Mouse (Mus musculus): ENCODE results near the gene Abca3. TPM values are rescaled to one million over a fixed set of nuclear protein-coding genes. Genes with fewer than 3 reads are reported as not detected.

Gene Abca3
- polyA plus RNA-seq (2015; fragmentation: Nextera tagmentation; extraction: Ambion mirVana), result 35.0 and 37.6 TPM in 2 replicates

- 0 out of 2 replicates have a peak, but pooled peaks cover 2% of the 10 kb centered on the region for H3K36me3 ChIP-seq (ENCODE audit: control insufficient read depth, insufficient read depth, low read length)
- peak within 1 kb of the TSS; percentile 88 for H3K4me3 ChIP-seq (ENCODE audit: low read depth, low read length)
- H3K4me1 ChIP-seq (ENCODE audit: control insufficient read depth, insufficient read depth, low read length), result peaks cover 26% of the 10 kb centered on the region
- peak within 1 kb of the TSS; percentile 78 for H3K27ac ChIP-seq (ENCODE audit: low read length)
- H3K27me3 ChIP-seq (ENCODE audit: control insufficient read depth, insufficient read depth, low read depth, low read length), result no peaks in the 10 kb centered on the region
- under 1% methylated on average over 47 of the region's 55 CpGs for WGBS
- peak within 1 kb of the TSS; percentile 93 for H3K9ac ChIP-seq (ENCODE audit: low read depth, low read length)
- peak within 1 kb of the TSS; percentile 68 for H3K4me2 ChIP-seq (ENCODE audit: low read length)
- H3K9me3 ChIP-seq (replicated peaks; ENCODE audit: control insufficient read depth, low read length, poor library complexity, severe bottlenecking), result no peaks in the 10 kb centered on the region
- peak; percentile 98 for ATAC-seq
These were observed at the start of gene Abca3 for GRCm38 (mm10) chr17:24351760-24352357. Gene Abca3, plus strand, starts transcription at chr17:24351950.

GRCm38 (mm10) chr17:24307500-24307899, 44.2 kb upstream of the Abca3 start:
- Histone ChIP-seq H3K36me3 (ENCODE audit: control insufficient read depth, insufficient read depth, low read length) (no peaks in the 10 kb centered on the region), H3K4me2 (ENCODE audit: low read length) (no peak overlapping the region), H3K27ac (ENCODE audit: low read length) (no peak overlapping the region), H3K27me3 (ENCODE audit: control insufficient read depth, insufficient read depth, low read depth, low read length) (no peaks in the 10 kb centered on the region), H3K4me1 (ENCODE audit: control insufficient read depth, insufficient read depth, low read length) (no peaks in the 10 kb centered on the region), H3K9ac (ENCODE audit: low read depth, low read length) (no peak overlapping the region), H3K4me3 (ENCODE audit: low read depth, low read length) (no peak overlapping the region), H3K9me3 (replicated peaks; ENCODE audit: control insufficient read depth, low read length, poor library complexity, severe bottlenecking) (no peaks in the 10 kb centered on the region)
- ATAC-seq, result no peak
- 51% methylated on average over 4 of the region's 4 CpGs for WGBS

GRCm38 (mm10) chr17:24320826-24321225, 30.9 kb upstream of the Abca3 start:
- Histone ChIP-seq H3K4me1 (ENCODE audit: control insufficient read depth, insufficient read depth, low read length) (no peaks in the 10 kb centered on the region), H3K36me3 (ENCODE audit: control insufficient read depth, insufficient read depth, low read length) (no peaks in the 10 kb centered on the region), H3K27me3 (ENCODE audit: control insufficient read depth, insufficient read depth, low read depth, low read length) (no peaks in the 10 kb centered on the region), H3K4me2 (ENCODE audit: low read length) (no peak overlapping the region), H3K9ac (ENCODE audit: low read depth, low read length) (no peak overlapping the region), H3K9me3 (replicated peaks; ENCODE audit: control insufficient read depth, low read length, poor library complexity, severe bottlenecking) (0 out of 2 replicates have a peak, but pooled peaks cover 6% of the 10 kb centered on the region), H3K27ac (ENCODE audit: low read length) (no peak overlapping the region), H3K4me3 (ENCODE audit: low read depth, low read length) (no peak overlapping the region)
- WGBS, result 78% methylated on average over 3 of the region's 3 CpGs
- no peak for ATAC-seq

GRCm38 (mm10) chr17:24325051-24325450, 26.7 kb upstream of the Abca3 start:
- Histone ChIP-seq H3K4me2 (ENCODE audit: low read length) (no peak overlapping the region), H3K36me3 (ENCODE audit: control insufficient read depth, insufficient read depth, low read length) (no peaks in the 10 kb centered on the region), H3K27ac (ENCODE audit: low read length) (no peak overlapping the region), H3K9ac (ENCODE audit: low read depth, low read length) (no peak overlapping the region), H3K27me3 (ENCODE audit: control insufficient read depth, insufficient read depth, low read depth, low read length) (no peaks in the 10 kb centered on the region), H3K4me1 (ENCODE audit: control insufficient read depth, insufficient read depth, low read length) (no peaks in the 10 kb centered on the region), H3K4me3 (ENCODE audit: low read depth, low read length) (no peak overlapping the region), H3K9me3 (replicated peaks; ENCODE audit: control insufficient read depth, low read length, poor library complexity, severe bottlenecking) (0 out of 2 replicates have a peak, but pooled peaks cover 4% of the 10 kb centered on the region)
- ATAC-seq, result no peak
- WGBS, result 85% methylated on average over 10 of the region's 10 CpGs

GRCm38 (mm10) chr17:24327656-24328055, 24.1 kb upstream of the Abca3 start:
- Histone ChIP-seq H3K27ac (ENCODE audit: low read length) (no peak overlapping the region), H3K9ac (ENCODE audit: low read depth, low read length) (no peak overlapping the region), H3K4me1 (ENCODE audit: control insufficient read depth, insufficient read depth, low read length) (no peaks in the 10 kb centered on the region), H3K4me3 (ENCODE audit: low read depth, low read length) (no peak overlapping the region), H3K36me3 (ENCODE audit: control insufficient read depth, insufficient read depth, low read length) (no peaks in the 10 kb centered on the region), H3K27me3 (ENCODE audit: control insufficient read depth, insufficient read depth, low read depth, low read length) (no peaks in the 10 kb centered on the region), H3K4me2 (ENCODE audit: low read length) (no peak overlapping the region), H3K9me3 (replicated peaks; ENCODE audit: control insufficient read depth, low read length, poor library complexity, severe bottlenecking) (no peaks in the 10 kb centered on the region)
- ATAC-seq, result no peak
- 76% methylated on average over 7 of the region's 7 CpGs for WGBS

- Histone ChIP-seq H3K9me3 (replicated peaks; ENCODE audit: control insufficient read depth, low read length, poor library complexity, severe bottlenecking) (no peaks in the 10 kb centered on the region), H3K27me3 (ENCODE audit: control insufficient read depth, insufficient read depth, low read depth, low read length) (no peaks in the 10 kb centered on the region), H3K4me2 (ENCODE audit: low read length) (no peak overlapping the region), H3K36me3 (ENCODE audit: control insufficient read depth, insufficient read depth, low read length) (no peaks in the 10 kb centered on the region), H3K4me1 (ENCODE audit: control insufficient read depth, insufficient read depth, low read length) (no peaks in the 10 kb centered on the region), H3K4me3 (ENCODE audit: low read depth, low read length) (no peak overlapping the region), H3K27ac (ENCODE audit: low read length) (no peak overlapping the region), H3K9ac (ENCODE audit: low read depth, low read length) (no peak overlapping the region)
- WGBS, result 92% methylated on average over 8 of the region's 8 CpGs
- no peak for ATAC-seq
These were observed 7.1 kb upstream of the Abca3 start for GRCm38 (mm10) chr17:24344672-24345071.

GRCm38 (mm10) chr17:24346831-24347230, 4.9 kb upstream of the Abca3 start:
- H3K4me3 ChIP-seq (ENCODE audit: low read depth, low read length), result no peak overlapping the region
- no peak overlapping the region for H3K27ac ChIP-seq (ENCODE audit: low read length)
- no peak for ATAC-seq
- no peaks in the 10 kb centered on the region for H3K36me3 ChIP-seq (ENCODE audit: control insufficient read depth, insufficient read depth, low read length)
- 61% methylated on average over 7 of the region's 7 CpGs for WGBS
- H3K4me1 ChIP-seq (ENCODE audit: control insufficient read depth, insufficient read depth, low read length), result no peaks in the 10 kb centered on the region; the same call in 1 of the 2 replicates
- H3K9me3 ChIP-seq (replicated peaks; ENCODE audit: control insufficient read depth, low read length, poor library complexity, severe bottlenecking), result no peaks in the 10 kb centered on the region
- no peak overlapping the region for H3K4me2 ChIP-seq (ENCODE audit: low read length)
- H3K27me3 ChIP-seq (ENCODE audit: control insufficient read depth, insufficient read depth, low read depth, low read length), result no peaks in the 10 kb centered on the region
- H3K9ac ChIP-seq (ENCODE audit: low read depth, low read length), result no peak overlapping the region

GRCm38 (mm10) chr17:24349176-24349575, 2.6 kb upstream of the Abca3 start:
- no peak for ATAC-seq
- Histone ChIP-seq H3K4me2 (ENCODE audit: low read length) (no peak overlapping the region), H3K36me3 (ENCODE audit: control insufficient read depth, insufficient read depth, low read length) (no peaks in the 10 kb centered on the region), H3K27ac (ENCODE audit: low read length) (no peak overlapping the region), H3K9ac (ENCODE audit: low read depth, low read length) (no peak overlapping the region), H3K27me3 (ENCODE audit: control insufficient read depth, insufficient read depth, low read depth, low read length) (no peaks in the 10 kb centered on the region), H3K4me3 (ENCODE audit: low read depth, low read length) (no peak overlapping the region), H3K9me3 (replicated peaks; ENCODE audit: control insufficient read depth, low read length, poor library complexity, severe bottlenecking) (no peaks in the 10 kb centered on the region), H3K4me1 (ENCODE audit: control insufficient read depth, insufficient read depth, low read length) (peaks cover 14% of the 10 kb centered on the region)
- WGBS, result 80% methylated on average over 2 of the region's 2 CpGs

GRCm38 (mm10) chr17:24350926-24351759, 607 bp upstream of the Abca3 start, which contains the start of gene Abca17:
Gene Abca17, minus strand, starts transcription at chr17:24351068.
- Histone ChIP-seq H3K4me3 (ENCODE audit: low read depth, low read length) (peak within 1 kb of the TSS; percentile 88), H3K27me3 (ENCODE audit: control insufficient read depth, insufficient read depth, low read depth, low read length) (no peaks in the 10 kb centered on the region), H3K4me2 (ENCODE audit: low read length) (peak within 1 kb of the TSS; percentile 68), H3K9me3 (replicated peaks; ENCODE audit: control insufficient read depth, low read length, poor library complexity, severe bottlenecking) (no peaks in the 10 kb centered on the region), H3K9ac (ENCODE audit: low read depth, low read length) (peak within 1 kb of the TSS; percentile 93), H3K4me1 (ENCODE audit: control insufficient read depth, insufficient read depth, low read length) (peaks cover 26% of the 10 kb centered on the region), H3K27ac (ENCODE audit: low read length) (peak within 1 kb of the TSS; percentile 78), H3K36me3 (ENCODE audit: control insufficient read depth, insufficient read depth, low read length) (0 out of 2 replicates have a peak, but pooled peaks cover 2% of the 10 kb centered on the region)
- peak; percentile 47 for ATAC-seq
- 2% methylated on average over 42 of the region's 42 CpGs for WGBS
